Mouse (Mus musculus) embryonic stem cell, embryonic (primary cell): ENCODE results near the gene Rnf19b.

ENCODE experiments used
- CTCF ChIA-PET, 4 experiments: fragments of 300-600 bp in 2 of 4; fragments of 350-600 bp in 2 of 4; sonication (Branson Sonifier 250); formaldehyde crosslinking; loops; one replicate each; lab custom pipeline; 2022; ENCODE audit warnings: inconsistent platforms in 2 of 4; lab: Charles Lee
- POLR2A ChIA-PET, 4 experiments: fragments of 300-600 bp in 2 of 4; fragments of 350-600 bp in 2 of 4; sonication (Branson Sonifier 250); formaldehyde crosslinking; loops; one replicate each; lab custom pipeline; 2022; ENCODE audit warnings: antibody characterized with exemption in 4 of 4, inconsistent platforms in 1 of 4; lab: Charles Lee

The Rnf19b gene

DNA sequence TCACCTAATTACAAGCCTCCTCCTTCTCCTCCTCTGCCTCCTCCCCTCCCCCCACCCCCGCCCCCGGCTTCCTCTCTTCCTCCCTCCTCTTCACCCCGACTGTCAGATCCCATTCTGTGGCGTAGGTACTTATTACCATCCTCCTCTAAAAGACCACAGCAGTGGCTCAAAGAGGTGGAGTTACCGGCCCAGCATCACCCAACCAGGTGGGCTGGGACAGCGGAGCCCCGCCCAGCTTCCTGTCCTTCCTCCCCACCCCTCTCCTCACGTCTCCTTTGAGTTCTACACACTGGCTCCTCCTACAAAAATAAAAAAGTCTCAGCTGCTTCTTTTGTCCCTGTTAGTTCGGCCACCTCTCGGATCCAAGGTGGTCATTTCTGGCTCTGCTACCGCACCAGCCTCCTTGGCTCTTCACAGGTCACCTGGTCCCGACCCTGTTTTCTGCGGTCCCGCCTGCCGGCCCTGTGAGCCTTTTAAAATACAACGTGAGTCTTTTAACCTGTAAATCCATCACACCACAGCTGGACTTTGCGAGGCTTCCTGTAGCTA lies 72.8 kb downstream of the Rnf19b start:
- ChIA-PET POLR2A (interaction anchor here in 3 of 4 experiments (0.6 to 2.3 kb wide), 35 partner anchors 8 to 1044 kb away, joined by 3 to 13 read pairs (median 4); partner anchors contain the start of genes Bsdc1 (in 2 of the 3), Rnf19b (in 2 of the 3), S100pbp (in 2 of the 3) and Yars (in 2 of the 3)), CTCF (interaction anchor here (0.5 to 3.3 kb wide), 23 partner anchors 9 to 392 kb away, joined by 3 to 24 read pairs (median 3); partner anchors contain the start of genes Hpca (in 2 of the 4), S100pbp (in 2 of the 4), Yars (in 2 of the 4) and Tmem54 (in 1 of the 4))

DNA sequence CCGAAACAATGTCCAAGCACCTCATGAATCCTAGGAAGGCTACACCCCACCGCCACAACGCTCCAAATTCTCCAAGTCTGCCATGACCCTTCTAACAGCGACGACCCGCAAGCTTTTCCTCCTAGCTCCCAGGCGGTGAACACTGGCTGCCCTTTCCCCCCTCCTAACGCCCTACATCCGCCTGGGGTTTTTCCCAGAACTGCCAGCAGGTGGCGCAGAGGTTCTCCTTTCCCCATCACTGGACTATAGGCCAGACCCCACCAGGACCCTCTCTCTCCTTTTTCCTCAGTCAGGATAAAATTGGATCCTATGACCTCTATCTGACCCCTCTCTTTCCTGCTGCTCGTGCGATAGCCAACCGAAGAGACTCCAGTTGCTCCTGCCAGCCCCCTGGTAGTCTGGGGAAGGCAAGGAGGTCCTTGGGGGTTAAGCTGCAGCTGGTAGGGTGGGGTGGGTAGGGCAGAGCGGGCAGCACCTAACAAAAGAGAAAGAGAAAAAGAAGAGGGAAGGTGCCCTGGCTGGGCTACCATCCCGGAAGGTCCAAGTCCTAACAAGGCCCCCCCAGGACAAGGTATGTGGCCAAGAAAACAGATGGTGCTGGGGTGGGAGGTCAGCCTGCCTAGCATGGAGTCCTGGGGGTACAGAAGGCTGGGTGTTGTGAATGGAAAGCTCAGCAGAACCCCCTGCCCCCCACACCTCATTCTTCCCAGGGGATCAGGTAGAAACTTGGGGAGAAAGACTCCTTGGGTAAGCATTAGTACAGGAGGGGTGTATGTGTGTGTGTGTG lies 76.9 kb downstream of the Rnf19b start:
- ChIA-PET CTCF (interaction anchor here (0.6 to 4.1 kb wide), 56 partner anchors 8 to 518 kb away, joined by 3 to 23 read pairs (median 4); partner anchors contain the start of genes Hpca (in 3 of the 4), Bsdc1 (in 1 of the 4), S100pbp (in 1 of the 4) and Yars (in 1 of the 4)), POLR2A (interaction anchor here (0.6 to 1.9 kb wide), 25 partner anchors 9 to 506 kb away, joined by 3 to 8 read pairs (median 4); partner anchors contain the start of genes Rnf19b (in 1 of the 4) and Txlna (in 1 of the 4))
